Mouse (Mus musculus): ENCODE results near the gene Tes3-ps.

DNA sequence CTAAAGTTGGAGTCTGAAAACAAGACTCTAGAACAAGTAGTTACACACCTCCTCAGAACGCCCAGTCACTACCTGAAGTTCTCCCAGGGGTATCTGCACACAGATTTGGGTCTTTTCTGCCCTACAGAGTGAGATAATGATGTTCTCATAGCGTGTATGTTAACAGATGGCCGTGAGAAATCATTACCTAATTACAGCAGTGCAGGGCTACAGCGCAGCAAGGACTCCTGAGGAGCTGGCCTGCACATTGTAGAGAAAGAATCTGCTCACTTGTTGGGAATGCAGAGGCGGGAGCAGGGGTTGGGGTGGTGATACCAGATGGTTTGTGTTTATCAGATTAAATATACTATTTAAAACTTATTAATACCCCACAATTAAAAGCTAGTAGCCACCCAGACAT is 12.6 kb upstream of the Tes3-ps start:
- TF ChIP-seq CTCF (conservative IDR thresholded peaks at IDR 0.05; ENCODE audit: insufficient read depth, insufficient read length, low read depth, low read length): no peak
- no peak for TF ChIP-seq POLR2A (IDR thresholded peaks at IDR 0.05; ENCODE audit: low read depth, low read length)

All from kidney, adult 2 months (tissue).